Mouse (Mus musculus): ENCODE measurements at regions not wholly inside any gene's neighbourhood (a gene's known extent, or its start where the extent isn't known, plus 50 kb on each side); places are given as distances from the start of the nearest gene placed in this dataset.
"Not testable (repeated sequence)": the region's sequence is repeated elsewhere in the genome, so short reads cannot be mapped to it uniquely, and the experiment has no call there.

- Histone ChIP-seq H3K27ac (no peak overlapping the region), H3K4me3 (no peak overlapping the region), H3K4me1 (no peaks in the 10 kb centered on the region), H3K27me3 (ENCODE audit: low read depth, poor library complexity, severe bottlenecking) (no peaks in the 10 kb centered on the region), H3K9me3 (replicated peaks) (no peaks in the 10 kb centered on the region), H3K36me3 (no peaks in the 10 kb centered on the region)
- no peak for DNase-seq (ENCODE audit: low spot score)
- WGBS, result 51% methylated on average over 4 of the region's 4 CpGs
Measured at GRCm38 (mm10) chr16:9054415-9054814, 224.5 kb downstream of the 1810013L24Rik start.

GRCm38 (mm10) chr16:9056430-9056829 lies 226.5 kb downstream of the 1810013L24Rik start:
- DNase-seq (ENCODE audit: low spot score), result no peak
- H3K27ac ChIP-seq, result no peak overlapping the region
- no peaks in the 10 kb centered on the region for H3K4me1 ChIP-seq
- WGBS, result 85% methylated on average over 3 of the region's 3 CpGs
- no peak overlapping the region for H3K4me3 ChIP-seq
- no peaks in the 10 kb centered on the region for H3K9me3 ChIP-seq (replicated peaks)
- no peaks in the 10 kb centered on the region for H3K36me3 ChIP-seq
- H3K27me3 ChIP-seq (ENCODE audit: low read depth, poor library complexity, severe bottlenecking), result no peaks in the 10 kb centered on the region

GRCm38 (mm10) chr16:9071526-9071925 lies 241.6 kb downstream of the 1810013L24Rik start:
- no peak overlapping the region for H3K27ac ChIP-seq
- no peaks in the 10 kb centered on the region for H3K27me3 ChIP-seq (ENCODE audit: low read depth, poor library complexity, severe bottlenecking)
- no peak for DNase-seq (ENCODE audit: low spot score)
- H3K4me3 ChIP-seq, result no peak overlapping the region
- H3K4me1 ChIP-seq, result no peaks in the 10 kb centered on the region
- no peaks in the 10 kb centered on the region for H3K36me3 ChIP-seq
- H3K9me3 ChIP-seq (replicated peaks), result no peaks in the 10 kb centered on the region
- WGBS, result 93% methylated on average over 4 of the region's 4 CpGs

GRCm38 (mm10) chr16:9071956-9072355 lies 242.1 kb downstream of the 1810013L24Rik start:
- not testable (repeated sequence) for H3K36me3 ChIP-seq; H3K27ac ChIP-seq; H3K9me3 ChIP-seq (replicated peaks); DNase-seq (ENCODE audit: low spot score); H3K27me3 ChIP-seq (ENCODE audit: low read depth, poor library complexity, severe bottlenecking); H3K4me1 ChIP-seq; H3K4me3 ChIP-seq
- WGBS, result 90% methylated on average over 5 of the region's 5 CpGs

GRCm38 (mm10) chr16:9074295-9074694 lies 244.4 kb downstream of the 1810013L24Rik start:
- no peak for DNase-seq (ENCODE audit: low spot score)
- Histone ChIP-seq H3K4me1 (no peaks in the 10 kb centered on the region), H3K4me3 (no peak overlapping the region), H3K27me3 (ENCODE audit: low read depth, poor library complexity, severe bottlenecking) (no peaks in the 10 kb centered on the region), H3K9me3 (replicated peaks) (no peaks in the 10 kb centered on the region), H3K36me3 (no peaks in the 10 kb centered on the region), H3K27ac (no peak overlapping the region)
- WGBS, result 95% methylated on average over 4 of the region's 4 CpGs

- no peak for DNase-seq (ENCODE audit: low spot score)
- Histone ChIP-seq H3K4me3 (no peak overlapping the region), H3K27me3 (ENCODE audit: low read depth, poor library complexity, severe bottlenecking) (no peaks in the 10 kb centered on the region), H3K36me3 (no peaks in the 10 kb centered on the region), H3K27ac (no peak overlapping the region), H3K4me1 (no peaks in the 10 kb centered on the region), H3K9me3 (replicated peaks) (no peaks in the 10 kb centered on the region)
- 86% methylated on average over 2 of the region's 2 CpGs for WGBS
Measured at GRCm38 (mm10) chr16:9077451-9077850, 247.6 kb downstream of the 1810013L24Rik start.

- H3K27ac ChIP-seq, result no peak overlapping the region
- no peaks in the 10 kb centered on the region for H3K36me3 ChIP-seq
- H3K4me3 ChIP-seq, result no peak overlapping the region
- H3K27me3 ChIP-seq (ENCODE audit: low read depth, poor library complexity, severe bottlenecking), result no peaks in the 10 kb centered on the region
- H3K4me1 ChIP-seq, result no peaks in the 10 kb centered on the region
- WGBS, result 94% methylated on average over 4 of the region's 4 CpGs
- DNase-seq (ENCODE audit: low spot score), result no peak
- H3K9me3 ChIP-seq (replicated peaks), result no peaks in the 10 kb centered on the region
Measured at GRCm38 (mm10) chr16:9078405-9078942, 248.6 kb downstream of the 1810013L24Rik start.

GRCm38 (mm10) chr16:9083040-9083439 lies 253.1 kb downstream of the 1810013L24Rik start:
- no peaks in the 10 kb centered on the region for H3K4me1 ChIP-seq
- no peaks in the 10 kb centered on the region for H3K27me3 ChIP-seq (ENCODE audit: low read depth, poor library complexity, severe bottlenecking)
- DNase-seq (ENCODE audit: low spot score), result no peak
- no peaks in the 10 kb centered on the region for H3K36me3 ChIP-seq
- no peaks in the 10 kb centered on the region for H3K9me3 ChIP-seq (replicated peaks)
- H3K4me3 ChIP-seq, result no peak overlapping the region
- whole genome bisulfite sequencing, result 91% methylated on average over 3 of the region's 3 CpGs
- H3K27ac ChIP-seq, result no peak overlapping the region

GRCm38 (mm10) chr16:9083740-9084139 lies 253.8 kb downstream of the 1810013L24Rik start:
- Histone ChIP-seq H3K27ac (no peak overlapping the region), H3K36me3 (no peaks in the 10 kb centered on the region), H3K9me3 (replicated peaks) (no peaks in the 10 kb centered on the region), H3K4me3 (no peak overlapping the region), H3K27me3 (ENCODE audit: low read depth, poor library complexity, severe bottlenecking) (no peaks in the 10 kb centered on the region), H3K4me1 (no peaks in the 10 kb centered on the region)
- no peak for DNase-seq (ENCODE audit: low spot score)
- WGBS, result 82% methylated on average over 2 of the region's 2 CpGs

- DNase-seq (ENCODE audit: low spot score), result no peak
- 88% methylated on average over 1 of the region's 1 CpGs for WGBS
- Histone ChIP-seq H3K27me3 (ENCODE audit: low read depth, poor library complexity, severe bottlenecking) (no peaks in the 10 kb centered on the region), H3K36me3 (no peaks in the 10 kb centered on the region), H3K4me3 (no peak overlapping the region), H3K4me1 (no peaks in the 10 kb centered on the region), H3K27ac (no peak overlapping the region), H3K9me3 (replicated peaks) (no peaks in the 10 kb centered on the region)
Measured at GRCm38 (mm10) chr16:9084581-9084980, 254.7 kb downstream of the 1810013L24Rik start.

GRCm38 (mm10) chr16:9085133-9085532 lies 255.2 kb downstream of the 1810013L24Rik start:
- Histone ChIP-seq H3K27me3 (ENCODE audit: low read depth, poor library complexity, severe bottlenecking) (no peaks in the 10 kb centered on the region), H3K9me3 (replicated peaks) (no peaks in the 10 kb centered on the region), H3K4me3 (no peak overlapping the region), H3K27ac (no peak overlapping the region), H3K4me1 (no peaks in the 10 kb centered on the region), H3K36me3 (no peaks in the 10 kb centered on the region)
- DNase-seq (ENCODE audit: low spot score), result no peak
- WGBS, result 74% methylated on average over 1 of the region's 1 CpGs

GRCm38 (mm10) chr16:9085977-9086376 lies 256.1 kb downstream of the 1810013L24Rik start:
- no peaks in the 10 kb centered on the region for H3K27me3 ChIP-seq (ENCODE audit: low read depth, poor library complexity, severe bottlenecking)
- H3K9me3 ChIP-seq (replicated peaks), result no peaks in the 10 kb centered on the region
- no peaks in the 10 kb centered on the region for H3K36me3 ChIP-seq
- WGBS, result 86% methylated on average over 5 of the region's 5 CpGs
- no peak for DNase-seq (ENCODE audit: low spot score)
- H3K27ac ChIP-seq, result no peak overlapping the region
- no peak overlapping the region for H3K4me3 ChIP-seq
- H3K4me1 ChIP-seq, result no peaks in the 10 kb centered on the region

- H3K4me1 ChIP-seq, result peaks cover 12% of the 10 kb centered on the region
- H3K27me3 ChIP-seq (ENCODE audit: low read depth, poor library complexity, severe bottlenecking), result no peaks in the 10 kb centered on the region
- 84% methylated on average over 6 of the region's 6 CpGs for WGBS
- no peaks in the 10 kb centered on the region for H3K9me3 ChIP-seq (replicated peaks)
- no peak overlapping the region for H3K4me3 ChIP-seq
- DNase-seq (ENCODE audit: low spot score), result no peak
- no peaks in the 10 kb centered on the region for H3K36me3 ChIP-seq
- peak overlapping the region; percentile 31; the same call in 1 of the 2 replicates for H3K27ac ChIP-seq
Measured at GRCm38 (mm10) chr16:9091790-9092189, 261.9 kb downstream of the 1810013L24Rik start.

- Histone ChIP-seq H3K27me3 (ENCODE audit: low read depth, poor library complexity, severe bottlenecking) (no peaks in the 10 kb centered on the region), H3K36me3 (no peaks in the 10 kb centered on the region), H3K9me3 (replicated peaks) (no peaks in the 10 kb centered on the region), H3K27ac (peak overlapping the region; percentile 31), H3K4me1 (peaks cover 12% of the 10 kb centered on the region), H3K4me3 (no peak overlapping the region)
- no peak for DNase-seq (ENCODE audit: low spot score)
- 47% methylated on average over 11 of the region's 11 CpGs for WGBS
Measured at GRCm38 (mm10) chr16:9092191-9092848, 262.4 kb downstream of the 1810013L24Rik start.
